Mouse (Mus musculus) cortical plate, adult 2 months (tissue): ENCODE measurements around the gene Gpc5. TPM values are rescaled to one million over a fixed set of nuclear protein-coding genes. Genes with fewer than 3 reads are reported as not detected.

Experiments used
- H3K27ac ChIP-seq: fragments of 200-500 bp; 2 replicates; pipeline ENCODE4 v1.5.1; 2012; ENCODE audit warnings: low read length, control low read depth, inconsistent platforms; ENCODE audit not compliant: insufficient read depth
- H3K4me1 ChIP-seq: fragments of 200-500 bp; 2 replicates; pipeline ENCODE4 v1.6.1; 2011; ENCODE audit warnings: low read length; ENCODE audit not compliant: control insufficient read depth, insufficient read depth
- H3K4me3 ChIP-seq: fragments of 200-500 bp; 2 replicates; pipeline ENCODE4 v1.5.1; 2011; ENCODE audit warnings: mild to moderate bottlenecking, low read length, control low read depth; ENCODE audit not compliant: insufficient read depth
- CTCF ChIP-seq: fragments of 200-500 bp; IDR thresholded peaks from 2 replicates; pipeline ENCODE4 v1.5.1; 2011; ENCODE audit warnings: mild to moderate bottlenecking, control low read depth, low read length; ENCODE audit not compliant: insufficient read depth; ENCODE audit errors: extremely low read depth
- POLR2A ChIP-seq: fragments of 200-500 bp; IDR thresholded peaks from 2 replicates; pipeline ENCODE4 v1.6.1; 2011; ENCODE audit warnings: mild to moderate bottlenecking, low read length, control low read depth; ENCODE audit not compliant: insufficient read depth; ENCODE audit errors: extremely low read depth
- polyA plus RNA-seq: library from polyadenylated mRNA; depleted of rRNA; stranded (reverse); fragments of >200 nt; gene quantifications from 2 replicates; pipeline ENCODE4 v1.2.3, GENCODE M21; 2012; rRNA removed

Gpc5 gene
- 48.8 and 49.6 TPM in 2 replicates for polyA plus RNA-seq

DNA sequence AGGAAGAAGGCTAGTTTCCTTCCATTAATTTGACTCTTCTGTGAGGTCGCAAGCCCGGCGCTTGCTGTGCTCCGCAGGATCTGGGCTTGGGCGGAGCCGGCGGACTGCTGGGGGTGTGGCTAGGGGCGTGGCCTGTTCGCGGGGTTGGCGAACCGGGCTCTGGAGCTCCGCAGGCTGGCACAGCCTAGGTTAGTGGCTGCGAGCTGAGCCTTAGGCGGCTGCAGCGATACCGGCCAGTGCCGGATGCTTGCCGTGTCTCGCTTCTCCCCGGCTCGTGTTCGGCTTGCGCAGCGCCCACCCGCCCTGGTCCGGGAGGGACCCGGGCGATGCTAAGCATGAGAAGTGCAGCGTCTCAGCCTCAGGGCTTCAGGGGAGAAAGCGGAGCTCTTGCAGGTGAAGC, at the start of gene Gpc5:
Gene Gpc5 (plus strand): TSS at position 135 of the 400 bp plus-strand sequence.
- H3K27ac ChIP-seq, result no peak within 1 kb of the TSS
- no peaks in the 10 kb centered on the region for H3K4me1 ChIP-seq
- H3K4me3 ChIP-seq, result peak within 1 kb of the TSS; percentile 71
- TF ChIP-seq CTCF (no peak), POLR2A (peak; percentile 74)

- TF ChIP-seq CTCF (no peak), POLR2A (no peak)
- H3K4me3 ChIP-seq, result peak overlapping the region; percentile 47; the same call in 1 of the 2 replicates
- no peaks in the 10 kb centered on the region for H3K4me1 ChIP-seq
- H3K27ac ChIP-seq, result no peak overlapping the region
Observed at GRCm38 (mm10) chr14:115042660-115043059, 49.4 kb upstream of the Gpc5 start.

- Histone ChIP-seq H3K4me3 (no peak overlapping the region), H3K4me1 (no peaks in the 10 kb centered on the region), H3K27ac (no peak overlapping the region)
- TF ChIP-seq CTCF (no peak), POLR2A (no peak)
Observed at GRCm38 (mm10) chr14:115044016-115044415, 48.0 kb upstream of the Gpc5 start.

- Histone ChIP-seq H3K4me3 (no peak overlapping the region), H3K27ac (no peak overlapping the region), H3K4me1 (no peaks in the 10 kb centered on the region)
- TF ChIP-seq CTCF (no peak), POLR2A (no peak)
Observed at GRCm38 (mm10) chr14:115045712-115046111, 46.3 kb upstream of the Gpc5 start.

- no peak overlapping the region for H3K27ac ChIP-seq
- no peaks in the 10 kb centered on the region for H3K4me1 ChIP-seq
- TF ChIP-seq CTCF, result no peak
- TF ChIP-seq POLR2A, result no peak
- no peak overlapping the region for H3K4me3 ChIP-seq
Observed at GRCm38 (mm10) chr14:115047316-115047715, 44.7 kb upstream of the Gpc5 start.

DNA sequence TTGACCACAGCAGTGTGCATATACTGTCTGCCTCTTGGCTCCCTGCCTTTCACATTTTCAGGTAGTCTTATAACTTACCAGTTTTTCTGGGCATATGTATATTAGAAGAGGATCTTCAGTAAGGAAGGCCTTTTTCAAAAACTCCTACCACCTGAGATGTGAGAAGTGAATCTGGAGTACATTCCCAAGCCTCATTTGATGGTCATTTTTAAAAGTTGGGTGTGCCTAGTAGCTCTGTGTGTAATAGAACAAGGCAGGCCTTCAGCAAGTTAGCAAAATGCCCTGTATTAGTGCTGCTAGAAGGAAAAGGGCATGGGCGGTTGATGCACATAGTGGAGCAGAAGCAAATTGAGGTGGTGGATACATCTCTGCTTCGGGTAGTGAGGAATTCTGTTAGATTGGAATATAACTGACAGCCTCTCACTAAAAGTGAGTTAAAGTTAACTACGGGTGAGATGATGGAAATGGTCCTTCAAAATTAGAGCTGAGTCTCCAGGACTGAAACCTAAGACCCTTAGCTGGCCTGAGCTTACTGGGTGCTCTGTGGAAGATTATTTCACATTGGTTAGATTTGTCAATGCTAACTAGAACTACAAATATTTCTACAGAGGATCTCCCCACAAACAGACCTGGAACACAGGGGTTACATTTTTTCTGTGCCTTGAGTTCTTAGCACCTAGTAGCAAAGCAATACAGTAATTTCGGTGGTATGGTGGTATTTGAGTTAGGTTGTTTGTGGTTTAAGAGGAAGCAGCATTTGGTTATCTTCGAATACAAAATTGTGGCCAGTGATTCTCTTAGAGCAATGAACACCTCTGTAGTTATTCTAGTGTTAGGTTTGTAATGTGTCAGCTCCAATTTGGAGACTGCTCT, 43.8 kb upstream of the Gpc5 start:
- H3K4me1 ChIP-seq, result no peaks in the 10 kb centered on the region
- no peak overlapping the region for H3K4me3 ChIP-seq
- no peak overlapping the region for H3K27ac ChIP-seq
- TF ChIP-seq POLR2A (no peak), CTCF (no peak)

GRCm38 (mm10) chr14:115048863-115049566, 43.0 kb upstream of the Gpc5 start:
- TF ChIP-seq POLR2A, result no peak
- TF ChIP-seq CTCF, result no peak
- Histone ChIP-seq H3K4me1 (no peaks in the 10 kb centered on the region), H3K27ac (no peak overlapping the region), H3K4me3 (no peak overlapping the region)

GRCm38 (mm10) chr14:115049831-115050230, 42.2 kb upstream of the Gpc5 start:
- Histone ChIP-seq H3K4me3 (no peak overlapping the region), H3K27ac (no peak overlapping the region), H3K4me1 (no peaks in the 10 kb centered on the region)
- TF ChIP-seq POLR2A (no peak), CTCF (no peak)

DNA sequence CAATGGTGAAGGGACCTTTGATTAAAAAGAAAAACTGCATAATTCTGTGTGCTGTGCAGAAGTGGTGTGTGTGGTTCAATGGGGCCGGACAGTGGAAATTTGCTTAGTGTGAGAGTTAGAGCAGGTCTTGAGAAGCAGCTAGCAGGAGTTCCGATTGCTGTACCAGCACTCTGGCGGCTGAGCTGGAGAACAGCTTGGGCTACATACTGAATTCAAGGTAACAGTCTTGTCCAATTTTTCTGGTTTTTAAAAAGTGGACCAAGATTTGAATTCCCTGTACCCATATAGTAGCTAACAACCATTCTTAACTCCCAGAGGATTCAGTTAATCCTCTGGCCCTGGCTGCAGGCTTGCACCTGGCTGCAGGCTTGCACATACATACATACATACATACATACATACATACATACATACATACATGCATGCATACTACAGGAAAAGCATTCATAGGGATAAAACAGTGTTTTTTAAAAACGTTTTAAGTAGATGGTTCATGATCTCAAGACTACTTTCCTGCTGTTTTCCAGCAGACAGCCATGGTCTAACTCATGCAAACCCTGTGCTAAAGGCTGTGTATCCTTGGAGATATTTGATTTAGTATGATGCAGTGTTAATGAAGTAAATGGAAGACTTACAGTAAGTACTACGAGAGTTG, 40.8 kb upstream of the Gpc5 start:
- Histone ChIP-seq H3K4me3 (no peak overlapping the region), H3K4me1 (no peaks in the 10 kb centered on the region), H3K27ac (no peak overlapping the region)
- TF ChIP-seq POLR2A, result no peak
- TF ChIP-seq CTCF, result no peak

DNA sequence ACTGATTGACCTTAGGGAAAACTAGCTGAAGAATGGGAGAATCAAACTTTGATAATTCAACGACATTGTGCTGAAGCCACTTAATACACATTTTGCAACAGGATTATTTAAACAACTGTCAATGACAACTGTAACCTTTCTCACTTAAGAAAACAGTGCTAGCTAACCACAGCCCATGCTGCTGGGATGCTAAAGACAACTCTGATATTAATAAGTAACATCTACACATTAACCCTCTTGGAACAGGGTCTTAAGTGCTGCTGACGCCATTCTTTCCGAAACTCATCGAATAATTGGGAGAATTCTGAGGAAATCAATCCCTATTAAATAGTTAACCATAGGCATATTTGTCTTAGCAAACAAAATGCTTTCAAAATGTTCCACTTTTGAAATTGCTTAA, 39.6 kb upstream of the Gpc5 start:
- no peaks in the 10 kb centered on the region for H3K4me1 ChIP-seq
- TF ChIP-seq POLR2A (no peak), CTCF (no peak)
- H3K4me3 ChIP-seq, result no peak overlapping the region
- no peak overlapping the region for H3K27ac ChIP-seq
